Mouse (Mus musculus) testis, adult 2 months (tissue): Measurements from ENCODE around the gene Nhlrc2.

Experiments used
- CTCF ChIP-seq: fragments of 200-500 bp; IDR thresholded peaks from 2 replicates; pipeline ENCODE4 v1.5.1; 2012; ENCODE audit warnings: low read depth, mild to moderate bottlenecking, inconsistent platforms, low read length, moderate library complexity; ENCODE audit not compliant: control insufficient read depth, insufficient read depth, insufficient replicate concordance
- POLR2A ChIP-seq: fragments of 200-500 bp; IDR thresholded peaks from 2 replicates; pipeline ENCODE4 v1.6.1; 2012; ENCODE audit warnings: low read depth, mild to moderate bottlenecking, inconsistent platforms, low read length, moderate library complexity; ENCODE audit not compliant: control insufficient read depth

GRCm38 (mm10) chr19:56535765-56536164 lies 12.3 kb upstream of the Nhlrc2 start:
- no peak for TF ChIP-seq CTCF
- TF ChIP-seq POLR2A: no peak
